Mouse (Mus musculus): Measurements from ENCODE around the gene Hs3st6.

The Hs3st6 gene

GRCm38 (mm10) chr17:24728184-24728583, 24.6 kb upstream of the Hs3st6 start:
- no peak for DNase-seq (ENCODE audit: low spot score in 2 of 2)

- DNase-seq (ENCODE audit: low spot score in 2 of 2), result no peak
Measured at GRCm38 (mm10) chr17:24729067-24729466, 23.7 kb upstream of the Hs3st6 start.

- DNase-seq (ENCODE audit: low spot score in 2 of 2), result no peak
Measured at GRCm38 (mm10) chr17:24730787-24731186, 22.0 kb upstream of the Hs3st6 start.

- DNase-seq (ENCODE audit: low spot score in 2 of 2), result no peak
Measured at GRCm38 (mm10) chr17:24732233-24732935, 20.4 kb upstream of the Hs3st6 start.

GRCm38 (mm10) chr17:24733434-24734050, 19.2 kb upstream of the Hs3st6 start:
- DNase-seq (ENCODE audit: low spot score in 2 of 2), result no peak

DNA sequence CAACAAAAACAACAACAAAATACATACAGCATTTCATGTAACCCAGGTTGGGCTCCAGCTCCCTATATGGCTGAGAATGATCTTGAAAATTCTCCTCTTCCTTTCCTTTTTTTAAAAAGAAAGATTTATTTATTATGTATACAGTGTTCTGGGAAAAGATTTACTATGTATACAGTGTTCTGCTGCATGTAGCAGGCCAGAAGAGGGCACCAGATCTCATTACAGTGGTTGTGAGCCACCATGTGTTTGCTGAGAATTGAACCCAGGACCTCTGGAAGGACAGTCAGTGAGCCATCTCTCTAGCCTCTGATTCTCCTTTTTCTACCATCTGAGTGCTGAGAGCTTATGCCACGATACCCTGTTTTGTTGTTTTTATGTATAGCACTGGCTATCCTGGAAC, 18.3 kb upstream of the Hs3st6 start:
- no peak for DNase-seq (ENCODE audit: low spot score in 2 of 2)

DNA sequence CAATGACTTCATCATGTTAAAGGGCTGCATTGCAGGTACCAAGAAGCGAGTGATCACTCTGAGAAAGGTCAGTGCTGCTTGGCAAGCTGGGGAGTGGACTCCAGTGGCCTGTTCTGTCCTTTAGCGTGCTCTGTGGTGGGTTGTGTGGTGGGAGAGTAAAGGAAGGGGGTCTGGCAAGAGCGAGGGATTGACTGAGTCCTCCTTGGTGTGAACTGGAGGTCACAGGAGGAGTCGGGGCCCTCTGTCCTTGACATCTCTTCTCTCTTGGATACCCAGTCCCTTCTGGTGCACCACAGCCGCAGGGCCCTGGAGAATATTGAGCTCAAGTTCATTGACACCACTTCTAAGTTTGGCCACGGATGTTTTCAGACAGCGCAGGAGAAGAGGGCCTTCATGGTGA, 17.3 kb upstream of the Hs3st6 start:
- no peak for DNase-seq (ENCODE audit: low spot score in 2 of 2)

- peak; percentile 88 to 90 for DNase-seq (ENCODE audit: low spot score in 2 of 2)
Measured at GRCm38 (mm10) chr17:24736330-24737051, 16.3 kb upstream of the Hs3st6 start, which contains the start of gene Msrb1. Msrb1 (plus strand) TSS chr17:24736642.

GRCm38 (mm10) chr17:24737135-24737810, 15.5 kb upstream of the Hs3st6 start:
- DNase-seq (ENCODE audit: low spot score in 2 of 2), result no peak

GRCm38 (mm10) chr17:24738238-24738637, 14.6 kb upstream of the Hs3st6 start:
- no peak for DNase-seq (ENCODE audit: low spot score in 2 of 2)

GRCm38 (mm10) chr17:24739926-24740325, 12.9 kb upstream of the Hs3st6 start:
- DNase-seq (ENCODE audit: low spot score in 2 of 2), result no peak

GRCm38 (mm10) chr17:24742307-24742706, 10.5 kb upstream of the Hs3st6 start:
- no peak for DNase-seq (ENCODE audit: low spot score in 2 of 2)

GRCm38 (mm10) chr17:24743896-24744295, 8.9 kb upstream of the Hs3st6 start:
- no peak for DNase-seq (ENCODE audit: low spot score in 2 of 2)

DNA sequence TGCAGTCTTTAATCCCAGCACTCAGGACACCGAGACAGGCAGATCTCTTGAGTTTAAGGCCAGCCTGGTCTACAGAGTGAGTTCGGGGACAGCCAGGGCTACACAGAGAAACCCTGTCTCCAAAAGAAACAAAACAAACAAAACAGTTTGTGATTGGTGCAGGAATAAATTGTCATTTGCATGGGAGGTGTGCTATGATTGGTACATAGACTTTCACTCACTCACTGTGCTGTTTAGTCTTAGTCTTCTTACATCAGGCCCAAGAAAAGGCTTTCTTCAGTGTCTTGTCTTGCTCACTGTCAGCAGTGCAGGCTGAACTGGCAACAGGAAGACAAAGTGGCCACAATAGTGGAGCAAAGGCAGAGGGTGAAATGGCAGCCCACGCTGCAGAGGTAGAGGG, 8.4 kb upstream of the Hs3st6 start:
- no peak for DNase-seq (ENCODE audit: low spot score in 2 of 2)

- peak; percentile 59 to 85 for DNase-seq (ENCODE audit: low spot score in 2 of 2)
Measured at GRCm38 (mm10) chr17:24745526-24746497, 7.0 kb upstream of the Hs3st6 start.

- no peak for DNase-seq (ENCODE audit: low spot score in 2 of 2)
Measured at GRCm38 (mm10) chr17:24746986-24747385, 5.8 kb upstream of the Hs3st6 start.

DNA sequence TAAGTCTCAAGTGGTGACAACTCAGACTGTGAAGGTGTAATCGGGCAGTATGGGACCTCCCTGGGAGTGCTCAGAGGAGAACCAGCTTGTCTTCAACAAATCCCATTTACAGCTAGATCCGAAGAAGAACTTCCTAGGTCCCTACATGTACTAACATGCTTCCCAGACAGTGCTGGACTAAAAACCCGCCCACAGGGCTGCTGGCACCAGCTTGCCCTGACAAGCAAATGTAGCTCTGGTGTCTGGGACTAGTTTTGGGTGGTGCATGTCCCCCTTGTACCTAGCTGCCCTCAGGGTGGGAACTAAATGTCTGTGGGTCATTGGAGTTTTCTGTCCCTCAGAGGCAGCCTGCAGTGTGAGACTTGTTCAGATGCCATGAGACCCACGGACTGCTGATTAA, 1.3 kb upstream of the Hs3st6 start:
- DNase-seq (ENCODE audit: low spot score in 2 of 2), result no peak

DNA sequence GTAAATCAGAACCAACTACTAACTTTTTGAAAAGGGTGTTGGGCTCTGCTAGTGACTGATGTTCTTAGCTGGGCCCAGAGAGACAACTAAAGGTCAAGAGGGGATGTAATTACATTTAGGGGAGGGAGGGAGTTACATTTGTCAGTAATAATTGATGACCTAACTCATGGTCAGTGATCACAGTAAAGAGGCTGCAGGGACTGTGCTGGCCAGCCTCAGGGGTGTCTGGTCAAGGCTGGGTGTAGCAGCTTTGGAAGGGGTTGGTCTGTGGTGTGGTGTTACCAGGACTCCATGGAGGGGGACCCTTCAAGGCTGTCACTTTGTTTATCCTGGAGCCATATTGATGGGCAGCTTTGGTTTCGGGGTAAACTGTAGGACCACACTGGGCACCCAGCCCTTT, 4.6 kb downstream of the Hs3st6 start:
- DNase-seq (ENCODE audit: low spot score in 2 of 2), result no peak

- no peak for DNase-seq (ENCODE audit: low spot score in 2 of 2)
Measured at GRCm38 (mm10) chr17:24761121-24761520, 8.3 kb downstream of the Hs3st6 start.

GRCm38 (mm10) chr17:24765016-24765905, 12.5 kb downstream of the Hs3st6 start:
- no peak for DNase-seq (ENCODE audit: low spot score in 2 of 2)

Measured in frontal cortex, postnatal 14 days (tissue).